Mouse (Mus musculus) lung, embryonic 16.5 days (tissue): ENCODE data around the gene Ttll11. TPM values are rescaled to one million over a fixed set of nuclear protein-coding genes. Genes with fewer than 3 reads are reported as not detected.

ENCODE experiments used
- ATAC-seq: fragments of 200-750 bp; cut with Nextera tagmentation; 2 replicates; pipeline ENCODE4 v1.8.0; 2017; ENCODE audit warnings: low read depth, mild to moderate bottlenecking, moderate library complexity
- H3K27ac ChIP-seq: fragments of 300-500 bp; sonication (generic); 2 replicates; pipeline ENCODE4 v1.5.1; 2014; ENCODE audit warnings: mild to moderate bottlenecking, control low read depth, low read length
- H3K27me3 ChIP-seq: fragments of 300-500 bp; sonication (generic); 2 replicates; pipeline ENCODE4 v1.6.1; 2014; ENCODE audit warnings: low read depth, low read length, mixed read lengths; ENCODE audit not compliant: control insufficient read depth, insufficient read depth
- H3K36me3 ChIP-seq: fragments of 300-500 bp; sonication (generic); 2 replicates; pipeline ENCODE4 v1.6.1; 2014; ENCODE audit warnings: low read length; ENCODE audit not compliant: control insufficient read depth, insufficient read depth
- H3K4me1 ChIP-seq: fragments of 300-500 bp; sonication (generic); replicated peaks from 2 replicates; pipeline ENCODE4 v1.6.1; 2014; ENCODE audit warnings: low read length, mixed read lengths; ENCODE audit not compliant: control insufficient read depth, insufficient read depth
- H3K4me2 ChIP-seq: fragments of 300-500 bp; sonication (generic); 2 replicates; pipeline ENCODE4 v1.6.1; 2014; ENCODE audit warnings: low read depth, low read length, control low read depth
- H3K4me3 ChIP-seq: fragments of 300-500 bp; sonication (generic); 2 replicates; pipeline ENCODE4 v1.5.1; 2014; ENCODE audit warnings: mild to moderate bottlenecking, low read length, control low read depth
- H3K9ac ChIP-seq: fragments of 300-500 bp; sonication (generic); 2 replicates; pipeline ENCODE4 v1.6.1; 2014; ENCODE audit warnings: low read length, control low read depth
- H3K9me3 ChIP-seq: fragments of 300-500 bp; sonication (generic); 2 replicates; pipeline ENCODE4 v1.6.1; 2016; ENCODE audit warnings: low read length; ENCODE audit not compliant: control insufficient read depth
- WGBS: fragments of 180-500 bp; shearing (Covaris S2); extraction: QIAGEN DNeasy Blood & Tissue Kit; methylation state at CpG from one replicate; pipeline ENCODE4 v1.1.7; 2014; 5-methylcytosine and 5-hydroxymethylcytosine counted together
- polyA plus RNA-seq: library from polyadenylated mRNA; unstranded; fragments of >200 nt; fragmentation: Nextera tagmentation; extraction: Ambion mirVana; gene quantifications from 2 replicates; pipeline ENCODE4 v1.2.1, GENCODE M21; 2015

Gene Ttll11
- polyA plus RNA-seq, 1 experiment from 2014 or later: 0.55 TPM

DNA sequence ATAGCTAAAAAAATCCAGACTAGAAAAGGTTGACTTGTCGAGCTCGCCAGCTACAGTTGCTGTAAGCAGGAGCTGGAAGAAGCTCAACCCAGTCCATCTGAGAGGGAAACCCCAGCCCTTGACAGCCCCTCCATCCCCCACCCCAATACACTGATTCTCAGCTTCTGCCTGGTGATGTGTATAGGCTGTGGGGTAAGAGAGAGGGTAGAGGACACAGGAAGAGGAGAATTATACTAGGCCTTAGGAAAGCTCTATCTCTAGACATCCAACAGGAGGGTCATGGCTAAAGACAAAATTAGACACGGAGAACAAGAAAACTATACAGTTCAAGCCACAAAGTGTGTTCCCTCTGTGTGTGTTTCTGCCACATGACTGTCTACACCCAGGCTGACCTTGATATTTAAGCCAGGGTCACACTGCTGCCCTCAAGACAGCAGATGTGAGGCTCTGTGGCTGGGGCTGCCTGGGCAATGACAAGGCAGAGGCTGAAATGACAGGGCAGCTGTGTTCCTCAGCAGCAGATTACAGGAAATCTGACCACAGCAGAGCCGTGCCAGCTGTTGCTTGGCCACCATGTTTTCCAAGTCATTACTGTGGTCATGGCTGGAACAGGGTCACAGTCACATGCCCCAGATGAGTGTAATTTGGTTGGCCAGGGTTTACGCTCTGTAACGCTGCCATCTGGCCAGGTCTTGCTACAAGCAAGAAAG lies 81.1 kb downstream of the Ttll11 start:
- Histone ChIP-seq H3K4me2 (no peak overlapping the region), H3K27ac (no peak overlapping the region), H3K36me3 (no peaks in the 10 kb centered on the region), H3K4me3 (no peak overlapping the region), H3K9me3 (no peaks in the 10 kb centered on the region), H3K27me3 (no peaks in the 10 kb centered on the region), H3K9ac (no peak overlapping the region), H3K4me1 (no peaks in the 10 kb centered on the region; the same call in 1 of the 2 replicates)
- 0 out of 2 replicates have a peak, but pooled peaks have one; percentile 43 for ATAC-seq
- 69% methylated on average over 6 of the region's 6 CpGs for WGBS

DNA sequence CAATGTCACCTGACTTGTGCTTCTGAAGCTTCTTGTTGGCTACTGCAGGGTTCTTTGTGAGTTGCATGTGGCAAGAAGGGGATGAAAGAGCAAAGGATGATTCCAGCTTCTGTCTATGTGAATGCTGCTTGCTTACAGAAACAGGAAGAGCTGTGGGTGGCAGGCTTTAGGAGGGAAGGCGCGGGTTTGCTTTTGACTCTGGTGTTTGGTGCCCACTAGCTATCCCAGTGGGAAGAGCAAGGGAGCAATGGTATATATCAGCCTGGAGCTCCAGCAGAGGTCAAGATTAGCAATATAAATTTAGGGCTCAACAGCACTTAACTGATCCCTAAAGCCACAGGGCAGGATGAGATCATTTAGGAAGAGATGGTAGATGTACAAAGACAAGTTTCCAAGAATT lies 82.6 kb downstream of the Ttll11 start:
- Histone ChIP-seq H3K27me3 (no peaks in the 10 kb centered on the region), H3K9me3 (no peaks in the 10 kb centered on the region), H3K4me1 (no peaks in the 10 kb centered on the region; the same call in 1 of the 2 replicates), H3K4me2 (no peak overlapping the region), H3K36me3 (no peaks in the 10 kb centered on the region), H3K9ac (no peak overlapping the region), H3K27ac (no peak overlapping the region), H3K4me3 (no peak overlapping the region)
- 67% methylated on average over 2 of the region's 2 CpGs for WGBS
- ATAC-seq: no peak

GRCm38 (mm10) chr2:35894512-35894911 lies 85.2 kb downstream of the Ttll11 start:
- no peaks in the 10 kb centered on the region for H3K36me3 ChIP-seq
- no peak for ATAC-seq
- H3K9ac ChIP-seq: no peak overlapping the region
- no peak overlapping the region for H3K4me2 ChIP-seq
- no peak overlapping the region for H3K4me3 ChIP-seq
- no peaks in the 10 kb centered on the region; the same call in 1 of the 2 replicates for H3K4me1 ChIP-seq
- no peaks in the 10 kb centered on the region for H3K9me3 ChIP-seq
- WGBS: 36% methylated on average over 2 of the region's 2 CpGs
- H3K27me3 ChIP-seq: no peaks in the 10 kb centered on the region
- no peak overlapping the region for H3K27ac ChIP-seq

DNA sequence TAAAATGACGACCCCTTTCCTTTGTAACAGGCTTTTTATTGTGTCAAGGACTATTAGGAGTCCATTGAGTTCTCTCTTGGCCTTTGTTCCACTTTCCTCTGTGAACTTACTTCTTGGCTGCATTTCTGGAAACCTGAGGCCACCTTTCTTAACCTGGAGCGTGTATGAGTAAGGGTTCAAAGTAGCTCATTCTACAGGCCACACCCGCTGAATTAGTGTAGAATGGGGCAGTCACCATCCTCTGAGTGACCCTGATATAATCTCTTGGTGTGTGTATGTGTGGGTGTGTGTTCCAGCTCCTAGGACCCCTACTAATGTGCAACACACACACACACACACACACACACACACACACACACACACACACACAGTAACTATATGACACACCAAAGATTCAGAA lies 89.1 kb downstream of the Ttll11 start:
- Histone ChIP-seq H3K36me3 (no peaks in the 10 kb centered on the region), H3K4me1 (no peaks in the 10 kb centered on the region), H3K27ac (no peak overlapping the region), H3K9me3 (no peaks in the 10 kb centered on the region), H3K4me2 (no peak overlapping the region), H3K4me3 (no peak overlapping the region), H3K27me3 (no peaks in the 10 kb centered on the region), H3K9ac (no peak overlapping the region)
- WGBS: 83% methylated on average over 3 of the region's 3 CpGs
- no peak for ATAC-seq

DNA sequence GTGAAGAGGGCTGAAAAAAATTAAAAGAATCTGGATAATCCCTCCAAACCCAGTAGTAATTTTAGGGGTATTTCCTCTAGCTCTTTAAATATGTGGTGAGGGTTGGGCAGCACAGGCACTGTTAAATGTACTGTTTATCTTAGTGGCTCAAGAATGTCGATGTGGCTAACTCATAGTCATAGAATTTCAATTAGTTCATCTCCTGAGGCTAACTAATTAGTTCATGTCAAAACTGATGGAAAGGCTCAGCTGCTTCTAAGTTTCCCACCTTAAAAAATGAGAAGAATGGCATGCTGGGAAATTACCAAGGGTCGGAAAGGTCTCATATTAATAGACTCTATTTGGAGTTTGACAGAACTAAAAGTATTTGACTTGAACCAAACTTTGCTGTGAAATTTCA lies 89.9 kb downstream of the Ttll11 start:
- H3K27ac ChIP-seq: no peak overlapping the region
- H3K4me1 ChIP-seq: no peaks in the 10 kb centered on the region
- WGBS: 51% methylated on average over 2 of the region's 2 CpGs
- H3K9me3 ChIP-seq: no peaks in the 10 kb centered on the region
- H3K9ac ChIP-seq: no peak overlapping the region
- ATAC-seq: no peak
- H3K36me3 ChIP-seq: no peaks in the 10 kb centered on the region
- no peaks in the 10 kb centered on the region for H3K27me3 ChIP-seq
- no peak overlapping the region for H3K4me3 ChIP-seq
- no peak overlapping the region for H3K4me2 ChIP-seq

- no peak overlapping the region for H3K9ac ChIP-seq
- no peaks in the 10 kb centered on the region for H3K27me3 ChIP-seq
- no peak overlapping the region for H3K4me3 ChIP-seq
- peaks cover 3% of the 10 kb centered on the region; the same call in 1 of the 2 replicates for H3K4me1 ChIP-seq
- no peak overlapping the region for H3K4me2 ChIP-seq
- ATAC-seq: no peak
- WGBS: 15% methylated on average over 7 of the region's 7 CpGs
- no peak overlapping the region for H3K27ac ChIP-seq
- no peaks in the 10 kb centered on the region for H3K9me3 ChIP-seq
- H3K36me3 ChIP-seq: no peaks in the 10 kb centered on the region
Observed at GRCm38 (mm10) chr2:35884296-35884695, 95.4 kb downstream of the Ttll11 start.

DNA sequence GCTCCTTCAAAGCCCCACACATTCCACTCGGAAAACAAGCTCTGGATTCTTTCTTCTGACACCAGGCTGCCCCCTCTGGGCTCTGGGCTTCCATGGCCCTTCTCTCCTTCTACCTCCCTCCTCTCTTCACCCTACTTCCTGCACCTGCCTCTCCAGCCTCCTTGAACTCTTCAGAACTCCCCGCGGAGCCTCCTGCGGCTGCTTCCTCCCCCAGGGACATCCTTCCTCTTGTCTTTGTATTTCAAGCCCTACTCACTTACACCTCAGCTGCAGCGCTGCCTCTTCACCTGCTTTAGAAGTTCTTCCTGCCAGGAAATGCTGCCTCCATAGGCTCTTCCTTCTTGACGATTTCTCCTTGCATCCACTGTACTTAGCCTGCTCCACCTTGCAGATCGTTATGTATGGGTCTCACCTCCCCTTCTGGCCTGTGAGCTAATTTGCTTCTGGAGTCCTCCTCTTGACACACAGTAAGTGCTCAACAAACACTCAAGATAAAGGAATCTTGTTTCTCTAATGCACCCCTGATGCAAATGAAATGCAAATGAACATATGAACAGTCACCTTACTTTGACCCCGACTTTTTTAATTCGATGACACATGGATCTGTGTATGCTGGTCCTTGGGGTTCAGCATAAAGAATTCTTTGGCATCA lies 97.3 kb downstream of the Ttll11 start:
- Histone ChIP-seq H3K4me3 (no peak overlapping the region), H3K4me1 (peaks cover 3% of the 10 kb centered on the region; the same call in 1 of the 2 replicates), H3K27me3 (no peaks in the 10 kb centered on the region), H3K27ac (no peak overlapping the region), H3K9ac (no peak overlapping the region), H3K9me3 (no peaks in the 10 kb centered on the region), H3K36me3 (no peaks in the 10 kb centered on the region), H3K4me2 (no peak overlapping the region)
- no peak for ATAC-seq
- 27% methylated on average over 9 of the region's 9 CpGs for WGBS

DNA sequence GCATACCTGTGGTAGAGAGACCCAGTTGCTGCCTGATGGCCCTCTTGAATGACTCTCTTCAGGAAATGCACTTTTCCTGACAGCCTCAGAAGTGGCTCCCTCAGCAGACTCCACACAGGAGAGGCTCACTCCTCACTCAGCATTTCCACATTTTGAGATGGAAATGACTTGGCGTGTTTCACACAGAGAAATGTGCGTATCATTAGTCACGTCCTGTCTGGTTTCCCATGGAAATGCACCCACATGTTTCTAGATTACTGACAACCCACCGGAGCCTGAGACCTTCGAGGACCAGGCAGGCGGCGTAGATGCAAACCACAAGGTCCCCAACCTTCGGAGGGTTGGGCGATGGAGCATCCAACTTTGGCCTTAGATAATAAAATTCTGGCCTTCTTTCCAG lies 97.8 kb downstream of the Ttll11 start:
- no peak overlapping the region for H3K9ac ChIP-seq
- H3K4me3 ChIP-seq: no peak overlapping the region
- no peaks in the 10 kb centered on the region for H3K9me3 ChIP-seq
- no peak for ATAC-seq
- WGBS: 59% methylated on average over 9 of the region's 9 CpGs
- no peak overlapping the region for H3K4me2 ChIP-seq
- no peaks in the 10 kb centered on the region for H3K36me3 ChIP-seq
- H3K4me1 ChIP-seq: peaks cover 3% of the 10 kb centered on the region; the same call in 1 of the 2 replicates
- H3K27me3 ChIP-seq: no peaks in the 10 kb centered on the region
- H3K27ac ChIP-seq: no peak overlapping the region

DNA sequence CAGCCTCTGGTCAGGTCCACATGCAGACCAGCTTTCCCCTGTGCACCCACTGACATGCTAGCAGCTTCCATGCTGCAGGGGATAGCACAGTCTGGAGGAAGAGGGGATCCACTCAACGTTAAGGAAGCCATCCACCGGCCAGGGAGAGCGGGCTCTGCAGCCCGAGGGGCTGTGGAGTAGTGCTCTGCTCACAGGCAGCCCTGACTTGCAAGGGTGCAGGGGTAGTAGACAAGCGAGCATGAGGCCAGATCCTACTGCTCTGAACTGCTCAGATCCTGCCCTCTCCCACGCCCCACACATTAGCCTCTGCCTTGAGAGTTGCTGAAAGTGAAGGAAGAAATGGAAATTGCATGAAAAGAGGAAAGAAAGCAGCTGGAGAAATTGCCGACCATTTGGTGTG lies 99.4 kb downstream of the Ttll11 start:
- no peak for ATAC-seq
- H3K9me3 ChIP-seq: no peaks in the 10 kb centered on the region
- H3K36me3 ChIP-seq: no peaks in the 10 kb centered on the region
- H3K9ac ChIP-seq: no peak overlapping the region
- H3K4me2 ChIP-seq: no peak overlapping the region
- no peak overlapping the region for H3K27ac ChIP-seq
- WGBS: 54% methylated on average over 7 of the region's 7 CpGs
- no peak overlapping the region for H3K4me3 ChIP-seq
- H3K4me1 ChIP-seq: peaks cover 3% of the 10 kb centered on the region; the same call in 1 of the 2 replicates
- H3K27me3 ChIP-seq: no peaks in the 10 kb centered on the region
